Mouse (Mus musculus) cerebellum, adult 2 months (tissue): ENCODE data around the gene Rab27a.

Experiments used
- CTCF ChIP-seq: fragments of 200-500 bp; IDR thresholded peaks from 2 replicates; pipeline ENCODE4 v1.5.1; 2011; ENCODE audit warnings: low read depth, mild to moderate bottlenecking, control low read depth, low read length, moderate library complexity, borderline replicate concordance; ENCODE audit not compliant: insufficient read depth
- POLR2A ChIP-seq: fragments of 200-500 bp; IDR thresholded peaks from 2 replicates; pipeline ENCODE4 v1.6.1; 2011; ENCODE audit warnings: low read length, control low read depth, borderline replicate concordance; ENCODE audit not compliant: insufficient read depth

DNA sequence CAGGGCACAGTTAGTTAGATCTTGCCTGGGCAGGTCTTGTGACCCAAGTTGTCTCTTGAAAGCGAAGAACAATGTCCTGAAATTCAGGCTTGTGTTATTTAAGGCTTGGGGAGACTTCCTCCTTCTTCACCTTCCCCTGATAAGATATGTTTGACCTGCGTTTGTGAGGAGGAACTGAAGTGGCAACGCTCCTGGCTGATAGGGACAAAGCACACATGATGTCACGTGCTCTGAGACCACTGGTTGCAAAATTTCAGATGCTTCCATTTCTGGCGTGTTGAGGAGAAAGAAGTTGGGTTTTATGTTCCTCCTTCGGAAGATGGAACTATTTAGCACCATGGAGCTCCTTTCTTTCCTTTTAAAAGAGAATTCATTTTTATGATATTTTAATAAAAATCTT, 41.2 kb downstream of the Rab27a start:
- TF ChIP-seq POLR2A (no peak), CTCF (no peak)
